Mouse (Mus musculus) cerebellum, adult 11 months (tissue): Measurements from ENCODE around the gene Ninj1.

ENCODE experiments used
- DNase-seq: peaks from one replicate; pipeline ENCODE4 v3.0.0; 2022

Gene Ninj1

DNA sequence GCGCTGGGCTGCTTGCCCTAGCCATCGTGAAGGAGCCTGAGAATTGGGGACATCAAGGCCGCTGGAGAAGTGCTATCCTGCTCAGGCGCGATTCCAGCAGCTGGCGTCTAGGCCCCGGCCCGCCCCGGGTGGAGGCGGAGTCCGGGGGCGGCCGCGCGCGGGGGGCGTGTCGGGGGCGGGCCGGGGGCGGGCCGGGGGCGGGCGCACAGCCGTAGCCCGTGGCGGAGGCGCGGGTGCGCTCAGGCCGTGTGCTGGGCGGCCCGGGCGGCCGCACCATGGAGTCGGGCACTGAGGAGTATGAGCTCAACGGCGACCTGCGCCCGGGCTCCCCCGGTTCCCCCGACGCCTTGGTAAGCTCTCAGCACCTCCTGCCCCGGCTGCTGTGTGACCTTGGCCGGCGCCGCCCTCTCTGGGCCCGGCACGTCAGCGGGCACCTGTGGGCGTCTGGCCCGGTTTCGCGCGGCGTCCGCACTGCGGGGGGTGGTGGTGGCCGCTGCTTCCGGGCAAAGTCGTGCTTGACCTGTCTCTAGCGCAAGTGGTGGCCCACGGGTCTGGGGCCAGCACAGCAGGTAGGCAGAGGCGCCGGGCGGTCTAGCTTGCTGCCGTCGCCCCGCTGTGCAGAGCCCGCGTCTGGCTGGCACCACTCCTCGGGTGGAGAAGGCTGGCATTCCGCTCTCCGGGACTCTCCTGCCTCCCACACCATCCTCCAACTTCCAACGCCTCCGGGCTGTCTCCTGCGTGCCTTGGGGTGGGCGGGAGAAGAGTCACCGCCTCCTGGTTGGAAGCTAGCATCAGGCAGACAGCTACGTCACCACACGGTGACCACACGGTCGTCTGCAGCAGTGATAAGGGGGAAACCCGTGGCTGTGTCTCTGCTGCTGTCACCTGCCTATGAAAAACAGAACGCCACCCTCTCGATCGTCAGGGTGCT is at the start of gene Ninj1:
Gene Ninj1, plus strand, starts transcription at position 198 of the 931 bp plus-strand sequence.
- DNase-seq: peak; percentile 75

DNA sequence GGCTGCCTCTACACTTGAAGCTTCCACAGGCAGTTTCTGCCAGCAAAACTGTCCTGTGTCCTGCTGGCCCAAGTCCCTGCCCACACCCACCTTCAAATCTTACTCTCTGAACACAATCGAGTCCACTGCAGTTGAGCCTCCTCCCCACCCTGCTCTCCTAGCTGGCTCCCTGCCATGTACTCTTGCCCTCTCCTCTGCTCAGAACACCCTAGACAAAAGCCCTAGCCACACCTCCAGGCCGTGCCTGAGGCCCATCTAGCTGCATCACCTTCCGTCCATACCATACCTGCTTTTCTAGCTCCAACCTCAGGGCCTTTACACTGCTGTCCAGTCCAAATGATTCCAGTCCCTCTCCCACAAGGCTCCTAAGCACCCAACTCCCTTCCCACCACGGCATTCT is 46.7 kb upstream of the Ninj1 start:
- DNase-seq: no peak

DNA sequence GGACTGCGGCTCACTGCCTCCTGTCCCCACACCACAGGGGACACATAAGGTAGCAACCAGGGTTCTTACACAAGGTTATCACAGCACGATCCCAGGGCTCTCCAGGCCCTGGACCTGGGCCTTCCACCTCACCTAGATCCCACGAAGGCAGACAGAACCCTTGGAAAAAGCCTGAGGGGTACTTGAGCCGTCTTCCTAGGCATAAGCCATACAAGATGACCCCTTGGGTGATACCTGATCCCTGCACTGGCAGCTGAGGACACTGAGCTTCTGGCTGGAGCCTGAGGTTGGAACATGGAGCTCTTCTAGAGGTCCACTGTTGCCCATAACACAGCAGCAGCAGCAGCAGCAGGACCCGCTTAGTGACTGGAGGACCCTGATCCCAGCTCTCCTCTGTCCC is 44.9 kb upstream of the Ninj1 start:
- DNase-seq: no peak

DNA sequence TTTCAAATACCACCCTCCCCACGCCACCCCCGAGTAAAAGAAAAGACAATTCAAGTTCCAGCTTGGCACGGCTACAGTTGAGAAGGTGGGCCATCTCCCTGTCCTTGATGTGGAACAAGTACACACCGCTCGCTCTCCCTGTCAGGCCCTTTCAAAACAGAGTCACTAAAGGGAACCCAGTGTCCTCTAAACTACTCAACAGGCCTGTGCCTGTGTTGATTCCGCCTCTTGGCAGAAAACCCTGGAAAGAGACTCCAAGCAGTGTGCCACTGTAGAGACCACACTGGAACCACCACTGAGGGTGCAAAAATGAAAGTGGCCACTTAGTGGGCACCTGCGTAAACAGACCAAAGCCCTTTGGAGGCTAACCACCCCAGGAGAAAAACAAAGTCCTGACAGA is 44.0 kb upstream of the Ninj1 start:
- DNase-seq: no peak

DNA sequence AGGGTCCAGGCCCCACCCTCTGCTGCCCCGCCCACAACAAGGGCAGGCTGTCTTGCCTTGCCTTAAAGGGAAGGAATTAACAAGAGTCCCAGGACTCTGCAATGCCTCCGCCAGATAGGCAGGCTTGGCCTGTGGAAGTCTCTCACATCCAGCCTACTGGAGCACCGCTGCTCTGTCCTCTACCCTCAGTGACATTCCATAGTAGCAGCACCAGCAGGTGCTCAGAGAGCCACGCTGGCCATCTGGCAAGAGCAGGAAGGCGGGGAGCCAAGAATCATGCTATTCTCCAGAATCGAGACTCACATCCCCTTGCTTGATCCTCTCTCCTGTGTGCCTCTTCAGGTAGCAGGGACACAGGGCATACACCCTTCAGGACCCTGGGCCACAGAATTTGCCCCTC is 42.8 kb upstream of the Ninj1 start:
- DNase-seq: peak; percentile 73

DNA sequence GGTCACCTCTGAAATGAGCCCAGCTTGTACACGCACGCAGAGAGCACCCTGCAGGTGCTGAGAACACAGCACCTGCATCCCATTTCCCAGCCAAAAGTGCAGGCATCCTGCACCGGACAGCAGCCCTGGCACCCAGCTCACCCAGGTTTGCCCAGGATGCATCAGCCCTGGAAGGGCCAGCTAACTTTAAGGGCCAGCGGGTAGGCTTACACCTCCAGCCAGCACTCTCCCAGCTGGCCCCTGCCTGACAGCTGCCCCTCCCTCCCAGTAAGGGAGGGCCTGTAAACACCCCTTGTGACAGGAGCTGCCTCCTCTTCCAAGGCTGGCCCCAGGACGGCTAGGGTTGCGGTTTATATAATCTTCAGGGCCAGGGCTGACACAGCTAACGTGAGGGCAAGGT is 41.9 kb upstream of the Ninj1 start:
- DNase-seq: peak; percentile 67

DNA sequence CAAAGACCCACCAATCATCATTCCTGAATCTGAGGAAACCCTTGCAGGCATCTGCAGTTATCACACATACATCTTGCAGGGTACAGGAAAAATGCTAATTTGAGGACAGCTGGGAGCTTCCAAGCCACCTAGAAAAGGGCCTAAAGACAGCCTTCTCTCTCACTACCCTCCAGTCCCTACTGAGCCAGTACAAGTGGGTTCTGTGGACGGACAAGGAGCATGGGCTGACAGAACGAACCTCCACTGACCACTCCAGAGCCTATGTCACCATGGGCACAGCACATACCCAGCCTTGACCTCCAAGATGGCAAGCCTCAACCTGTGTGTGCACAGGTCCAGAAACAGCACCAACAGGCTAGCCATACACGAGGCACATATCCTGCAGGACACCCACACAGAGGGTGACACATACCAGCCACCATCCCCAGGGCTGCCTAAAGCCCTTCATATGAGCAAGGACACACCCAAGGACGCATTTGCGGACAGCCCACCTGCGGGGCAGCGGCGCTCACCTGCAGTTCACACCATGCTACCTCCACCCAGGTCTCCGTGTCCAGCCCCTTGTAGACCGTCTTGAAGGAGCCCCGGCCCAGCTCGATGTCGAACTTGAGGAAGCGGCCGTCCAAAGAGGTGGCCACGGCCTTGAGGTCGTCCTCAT is 41.1 kb upstream of the Ninj1 start:
- no peak for DNase-seq

DNA sequence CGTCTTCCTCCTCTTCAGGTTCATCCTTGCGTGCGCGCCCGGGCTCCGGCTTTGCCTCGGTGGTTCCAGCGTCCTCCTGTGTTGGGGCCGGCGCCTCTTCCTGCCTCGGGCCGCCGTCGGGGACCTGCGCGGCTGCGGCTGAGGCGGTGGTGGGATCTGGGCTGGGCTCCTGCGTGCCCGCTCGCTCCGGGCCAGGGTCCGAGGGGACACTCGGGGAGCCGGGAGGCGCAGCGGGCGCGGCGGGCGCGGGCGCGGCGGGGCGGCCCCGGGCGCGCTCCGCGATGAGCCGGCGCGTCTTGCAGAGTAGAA is 40.6 kb upstream of the Ninj1 start:
- DNase-seq: no peak

DNA sequence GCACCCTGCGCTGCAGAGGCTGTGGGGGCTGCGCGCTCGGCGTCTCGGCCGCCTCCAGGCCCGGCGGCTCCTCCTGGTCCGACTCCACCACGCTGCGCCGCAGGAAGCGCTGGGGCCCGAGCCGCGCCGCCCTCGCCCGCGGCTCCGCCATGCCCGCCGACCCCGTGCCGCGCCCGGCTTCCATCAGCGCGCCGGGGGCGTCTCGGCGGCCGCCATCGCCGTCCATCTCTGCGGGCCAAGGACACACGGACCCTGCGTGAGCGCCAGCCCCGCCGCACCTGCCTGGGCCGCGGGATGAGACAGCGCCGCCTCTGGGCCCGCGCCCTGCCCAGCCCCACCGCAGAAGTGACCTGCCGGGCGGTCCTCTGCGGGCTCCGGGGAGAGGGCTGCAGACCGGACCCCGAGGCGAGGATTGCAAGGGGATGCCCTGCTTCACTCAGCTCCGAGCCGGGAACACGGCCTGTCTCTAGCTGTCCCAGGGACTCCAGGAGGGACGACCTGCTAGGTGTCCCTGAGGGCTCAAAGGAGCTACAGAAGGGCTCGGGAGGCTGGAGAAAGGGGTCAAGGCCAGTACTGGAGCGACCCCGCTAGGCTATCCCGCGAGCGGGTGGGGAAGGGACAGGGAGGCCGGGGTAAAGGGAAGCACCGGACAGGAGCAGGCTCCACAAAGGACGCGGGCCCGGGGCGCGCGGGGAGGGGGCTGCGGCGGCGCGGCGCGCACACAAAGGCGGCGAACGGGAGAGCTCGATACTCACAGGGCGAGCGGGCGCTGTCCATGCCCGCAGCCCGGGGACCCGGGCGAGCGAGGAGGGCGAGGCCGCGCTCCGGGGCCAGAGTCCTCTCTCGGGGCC is 40.1 kb upstream of the Ninj1 start:
- no peak for DNase-seq

DNA sequence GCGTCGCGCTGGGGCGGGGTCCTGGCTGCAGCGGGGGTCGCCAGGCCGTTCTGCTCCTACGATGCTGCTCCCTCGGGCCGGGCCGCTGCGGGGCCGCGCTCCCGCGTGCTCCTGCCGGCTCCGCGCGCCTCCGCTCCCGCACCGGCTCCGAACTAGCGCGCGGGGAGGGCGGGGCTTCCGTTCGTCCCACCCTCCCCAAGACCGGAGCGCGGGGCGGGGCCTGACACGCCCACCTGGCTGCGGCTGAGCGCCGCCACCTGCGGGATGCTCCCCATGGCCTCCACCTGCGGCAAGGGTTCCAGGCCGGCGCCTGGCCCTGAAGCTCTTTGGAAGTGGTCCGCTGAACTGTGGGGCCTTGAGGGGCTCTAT is 39.4 kb upstream of the Ninj1 start, which contains the start of gene Wnk2:
Gene Wnk2, minus strand, starts transcription at position 157 of the 369 bp plus-strand sequence.
- DNase-seq: peak; percentile 91

DNA sequence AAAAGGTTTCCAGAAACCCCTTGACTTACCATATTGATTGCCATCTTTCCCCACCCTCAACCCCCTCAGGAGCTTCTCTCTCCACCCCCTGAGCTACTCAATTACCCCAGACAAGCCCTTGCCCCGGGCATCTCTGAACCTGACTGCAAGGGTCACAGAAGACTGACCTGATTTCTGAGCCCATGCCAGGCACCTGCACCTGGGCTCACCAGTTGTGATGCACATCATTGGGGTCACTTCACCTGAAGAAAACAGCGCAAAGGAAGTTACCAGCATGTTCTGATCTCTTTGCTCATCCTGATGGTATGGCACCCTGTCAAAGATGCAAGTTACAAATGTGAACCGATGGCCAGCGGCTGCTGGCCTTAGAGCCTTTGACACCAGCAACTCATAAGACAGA is 38.6 kb upstream of the Ninj1 start:
- DNase-seq: no peak

DNA sequence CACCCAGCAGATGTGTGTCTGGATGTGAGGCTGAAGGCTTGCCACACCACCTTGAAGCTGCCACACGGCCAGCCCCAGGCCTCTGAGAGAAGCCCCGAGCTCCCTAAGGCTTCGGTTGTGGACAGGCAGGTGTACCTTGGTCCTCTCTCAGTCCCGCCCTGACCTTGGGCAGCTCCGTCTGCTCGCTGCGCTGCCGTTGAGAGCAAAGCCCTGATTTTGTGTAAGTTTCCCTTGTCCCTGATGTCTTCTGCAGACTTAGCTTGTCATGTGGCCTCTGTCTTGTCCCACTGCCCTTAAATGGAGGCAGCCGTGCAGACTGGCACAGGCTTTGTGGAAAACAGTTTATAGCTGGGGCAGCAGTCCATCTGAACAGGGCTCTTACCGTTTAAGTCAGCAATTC is 33.3 kb upstream of the Ninj1 start:
- no peak for DNase-seq

DNA sequence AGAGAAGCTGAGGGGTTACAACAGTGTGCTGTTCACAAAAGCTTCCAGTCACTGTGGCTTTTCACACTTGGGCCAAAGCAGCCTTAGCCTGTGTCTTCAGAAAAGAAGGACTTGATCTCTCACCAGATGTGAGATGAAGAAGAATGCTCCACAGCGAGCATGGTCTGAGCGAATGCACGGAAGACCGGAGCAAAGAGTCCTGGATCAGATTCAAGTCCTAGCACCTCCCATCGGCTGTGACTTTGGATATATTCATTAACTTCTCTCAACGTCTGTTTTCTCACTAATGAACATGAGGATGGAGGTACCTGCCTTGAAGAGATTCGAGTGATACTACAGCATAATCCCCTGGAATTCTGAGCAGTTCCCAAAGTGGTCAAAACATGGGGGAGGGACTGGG is 32.7 kb upstream of the Ninj1 start:
- DNase-seq: no peak

DNA sequence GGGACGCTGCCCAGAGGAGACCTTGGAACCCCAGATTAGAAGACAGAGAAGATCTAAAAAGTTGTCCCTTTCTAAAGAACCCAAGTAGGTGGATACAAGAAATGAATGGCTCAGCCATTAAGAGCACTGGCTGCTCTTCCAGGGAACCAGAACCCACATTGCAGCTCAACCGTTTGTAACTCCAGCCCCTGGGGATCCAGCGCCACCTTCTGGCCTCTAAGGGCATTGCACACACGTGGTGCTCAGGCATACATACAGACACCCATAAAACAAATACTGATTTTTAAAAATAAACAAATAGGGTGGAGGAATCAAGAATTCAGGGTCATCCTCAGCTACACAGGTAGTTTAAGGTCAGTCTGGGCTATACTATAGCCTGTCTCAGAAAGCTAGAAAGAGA is 30.6 kb upstream of the Ninj1 start:
- no peak for DNase-seq

DNA sequence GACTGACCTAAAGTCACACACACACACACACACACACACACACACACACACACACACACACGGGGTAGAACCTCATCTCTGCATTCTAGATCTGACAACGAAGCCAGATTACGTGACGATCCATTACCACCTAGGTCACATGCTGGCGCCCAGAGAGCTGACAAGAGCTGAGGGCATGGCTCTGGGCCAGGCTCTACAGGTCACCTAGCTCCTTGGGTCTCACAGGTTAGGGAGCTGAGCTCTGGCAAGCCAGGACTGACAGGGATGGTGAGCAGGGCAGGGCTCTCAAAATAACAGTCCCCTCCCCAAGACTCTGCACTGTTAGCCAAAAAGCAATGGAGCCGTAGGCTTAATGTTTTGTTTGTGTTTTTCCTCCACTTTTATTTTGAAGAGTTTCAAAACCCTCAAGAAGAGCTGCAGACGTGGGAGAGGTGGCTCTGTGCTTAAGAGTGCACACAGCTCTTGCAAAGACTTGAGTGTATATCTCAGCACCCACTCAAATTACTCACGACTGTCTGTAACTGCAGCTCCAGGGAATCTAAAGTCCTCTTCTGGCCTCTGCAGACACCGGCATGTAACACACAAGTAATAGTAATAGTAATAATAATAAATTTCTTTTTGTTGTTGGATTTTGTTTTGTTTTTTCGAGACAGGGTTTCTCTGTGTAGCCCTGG is 29.1 kb upstream of the Ninj1 start:
- DNase-seq: no peak

DNA sequence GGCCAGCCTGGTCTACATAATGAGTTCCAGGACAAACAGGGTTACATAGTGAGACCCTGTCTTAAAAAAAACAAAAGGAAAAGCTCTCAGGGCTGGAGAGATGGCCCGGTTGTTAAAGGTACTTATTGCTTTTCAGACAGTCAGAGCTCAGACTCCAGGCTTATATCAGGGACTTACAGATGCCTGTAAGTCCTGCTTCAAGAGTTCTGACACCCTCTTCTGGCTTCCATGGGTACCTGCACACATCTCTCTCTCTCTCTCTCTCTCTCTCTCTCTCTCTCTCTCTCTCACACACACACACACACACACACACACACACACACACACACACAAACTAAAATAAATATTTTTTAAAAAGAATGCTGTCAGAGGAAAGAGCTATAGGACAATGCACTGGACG is 26.0 kb upstream of the Ninj1 start:
- DNase-seq: no peak

DNA sequence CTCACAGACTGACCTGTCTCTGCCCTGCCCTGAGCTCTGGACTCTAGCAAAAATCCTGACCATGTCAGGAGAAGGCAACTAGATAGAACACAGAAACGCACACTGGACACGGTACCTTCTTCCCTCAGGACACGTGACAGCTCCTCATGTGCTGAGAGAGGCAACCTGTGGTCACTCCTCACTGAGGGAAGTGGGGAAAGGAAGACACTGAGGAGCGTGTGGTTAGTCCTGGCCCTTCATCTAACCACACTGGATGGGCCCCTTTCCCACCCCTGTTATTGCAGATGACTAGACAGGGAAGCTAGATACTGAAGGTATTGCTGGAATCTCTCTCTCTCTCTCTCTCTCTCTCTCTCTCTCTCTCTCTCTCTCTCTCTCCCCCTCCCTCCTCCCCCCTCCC is 24.6 kb upstream of the Ninj1 start:
- DNase-seq: no peak

DNA sequence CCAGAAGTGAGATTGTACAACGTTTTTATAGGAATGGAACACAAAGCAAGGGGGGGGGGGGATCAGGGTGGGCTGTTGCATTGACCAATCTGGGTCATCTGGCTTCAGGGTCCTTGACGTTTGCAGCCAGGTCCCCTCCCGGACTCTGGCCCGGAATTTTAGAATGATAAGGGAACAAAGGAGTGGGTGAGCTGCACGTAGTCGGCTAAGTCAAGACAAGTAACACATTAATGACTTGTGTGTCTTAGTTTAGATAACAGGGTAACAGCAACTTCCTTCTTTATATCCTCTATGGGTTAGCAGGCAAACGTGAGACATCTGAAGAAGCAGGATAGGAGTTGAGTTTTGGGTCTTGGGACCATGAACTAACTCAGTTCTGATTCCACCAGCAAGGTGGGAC is 23.6 kb upstream of the Ninj1 start:
- no peak for DNase-seq

DNA sequence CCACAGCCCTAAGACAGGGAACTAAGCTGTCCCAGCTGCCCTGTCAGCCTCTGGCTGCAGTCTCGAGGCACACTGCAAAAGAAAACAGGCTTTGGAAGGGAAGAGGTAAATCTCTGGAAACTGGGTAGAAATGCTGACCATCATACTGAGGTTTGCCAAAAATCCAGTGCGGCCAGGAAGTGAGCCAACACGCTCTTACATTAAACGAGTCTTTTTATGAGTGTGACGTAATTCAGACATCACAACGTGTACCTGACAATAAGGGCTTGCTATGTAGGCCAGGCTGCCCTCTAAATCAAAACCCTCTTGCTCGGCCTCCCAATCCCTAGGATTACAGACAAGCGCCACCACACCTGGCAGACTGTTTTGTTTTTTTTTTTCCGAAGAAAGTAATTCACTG is 20.2 kb upstream of the Ninj1 start:
- DNase-seq: no peak

DNA sequence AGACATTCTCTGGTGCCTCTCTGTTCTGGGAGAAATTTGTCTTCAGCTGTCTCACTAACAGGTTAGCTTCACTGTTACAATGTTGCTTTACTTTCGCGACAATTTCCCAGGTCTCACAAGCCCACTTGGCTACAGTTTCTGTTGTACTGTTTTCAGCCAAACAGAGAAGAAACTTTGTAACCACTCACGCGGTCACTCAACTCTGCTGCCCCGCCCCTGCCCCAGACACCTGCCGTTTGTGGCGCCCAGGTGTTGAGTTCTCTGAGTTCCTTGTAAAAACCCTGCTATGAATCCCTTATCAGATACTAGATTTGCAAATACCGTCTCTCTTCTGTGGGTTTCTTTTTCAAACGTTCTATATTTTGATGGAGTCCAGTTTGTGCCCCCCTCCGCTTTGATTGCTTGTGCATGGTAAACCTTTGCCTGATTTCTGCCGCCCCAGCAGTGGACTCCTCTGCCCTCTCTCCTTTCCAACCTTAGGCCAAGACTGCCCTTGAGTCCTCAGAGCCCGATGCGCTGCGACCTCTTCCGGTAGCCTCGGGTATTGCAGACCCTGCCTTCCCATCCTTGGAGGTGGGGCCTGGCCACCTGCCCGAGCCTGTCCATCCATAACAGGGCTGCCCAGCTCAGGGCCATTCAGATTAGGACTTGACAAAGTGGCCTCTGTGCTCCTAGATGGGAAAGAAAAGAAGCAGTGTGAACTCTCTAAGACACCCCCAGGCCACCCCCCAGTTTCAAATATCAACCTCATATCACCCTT is 17.7 kb upstream of the Ninj1 start:
- DNase-seq: peak; percentile 94

DNA sequence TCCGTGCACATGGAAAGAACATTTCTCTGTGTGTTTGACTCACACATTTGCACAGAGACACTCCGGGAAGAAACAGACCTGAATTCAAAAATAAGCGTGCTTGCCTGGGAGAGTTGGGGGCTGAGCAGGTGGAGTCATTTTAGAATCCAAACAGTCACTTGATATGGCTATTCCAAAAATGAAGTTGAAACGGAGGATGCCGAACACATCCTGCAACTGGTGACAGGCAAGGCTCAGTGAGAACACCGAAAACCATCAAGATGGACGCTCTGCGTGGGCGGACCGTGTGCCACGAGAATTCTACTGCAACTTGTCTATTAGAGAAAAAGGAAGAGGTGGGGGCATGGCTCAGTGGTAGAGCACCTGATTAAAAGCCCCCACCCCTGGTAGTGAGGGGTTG is 16.7 kb upstream of the Ninj1 start:
- no peak for DNase-seq

DNA sequence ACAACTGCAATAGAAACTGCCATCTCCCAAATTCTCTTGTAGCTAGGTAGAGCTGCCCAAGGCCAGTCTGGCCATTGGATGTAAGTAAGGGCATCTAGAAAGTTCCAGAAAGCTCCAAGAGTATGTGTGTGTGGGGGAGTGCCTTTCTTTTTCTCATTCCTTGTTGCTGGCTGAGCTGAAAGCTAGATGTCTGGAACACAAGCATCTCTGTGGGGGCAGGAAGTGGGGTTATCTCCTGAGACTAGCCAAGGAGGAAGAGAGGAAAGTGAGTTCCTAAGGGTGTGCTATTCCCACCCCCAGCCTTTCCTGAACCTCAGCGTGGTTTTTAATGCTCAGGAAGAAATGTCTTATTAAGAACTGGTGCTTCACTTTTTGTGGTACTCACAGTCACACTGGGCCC is 15.6 kb upstream of the Ninj1 start:
- DNase-seq: no peak
